Mouse (Mus musculus): ENCODE results near the gene P2ry14. TPM values are rescaled to one million over a fixed set of nuclear protein-coding genes. Genes with fewer than 3 reads are reported as not detected.

Gene P2ry14
- 3.8 TPM in 2 replicates for polyA plus RNA-seq (2012; rRNA removed)

GRCm38 (mm10) chr3:59153424-59153823 lies at the start of gene P2ry14:
P2ry14 (minus strand) TSS chr3:59153618.

GRCm38 (mm10) chr3:59194938-59195337 lies 41.5 kb upstream of the P2ry14 start, which contains the start of gene Gpr87:
Gpr87 (minus strand) TSS chr3:59195104.

GRCm38 (mm10) chr3:59101218-59101986 lies 52.0 kb downstream of the P2ry14 start, which contains the start of gene Gpr171:
Gpr171 (minus strand) TSS chr3:59101821.

Other genes starting within 250 kb of the P2ry14 start
- 1.5 and 1.6 TPM in 2 replicates for gene Med12l, start 147.8 kb downstream of the P2ry14 start, polyA plus RNA-seq (2012; rRNA removed)
- gene Gpr171, start 51.8 kb downstream of the P2ry14 start, polyA plus RNA-seq (2012; rRNA removed), result 0.38 and 0.48 TPM in 2 replicates
- not detected in 2 replicates for gene Gpr87, start 41.5 kb upstream of the P2ry14 start, polyA plus RNA-seq (2012; rRNA removed)
- gene P2ry13, start 57.3 kb upstream of the P2ry14 start, polyA plus RNA-seq (2012; rRNA removed), result 1.0 and 1.6 TPM in 2 replicates
- gene P2ry12, start 109.3 kb upstream of the P2ry14 start, polyA plus RNA-seq (2012; rRNA removed), result 1.9 and 2.5 TPM in 2 replicates
- 1.6 and 2.2 TPM in 2 replicates for gene Igsf10, start 190.8 kb upstream of the P2ry14 start, polyA plus RNA-seq (2012; rRNA removed)

Data from colon, adult 2 months (tissue).